Mouse (Mus musculus) forebrain, postnatal 0 days (tissue): ENCODE data around the gene Fam69b. TPM values are rescaled to one million over a fixed set of nuclear protein-coding genes. Genes with fewer than 3 reads are reported as not detected.
A peak's percentile ranks its signal among the peaks of the same experiment; 100 is the strongest.

Source experiments
- ATAC-seq: fragments of 200-750 bp; cut with Nextera tagmentation; 2 replicates; pipeline ENCODE4 v1.8.0; 2017; ENCODE audit warnings: mild to moderate bottlenecking, moderate library complexity
- DNase-seq: peaks from one replicate; pipeline ENCODE4 v3.0.0-alpha.2; 2015
- H3K27ac ChIP-seq: fragments of 300-500 bp; sonication (generic); 2 replicates; pipeline ENCODE4 v1.5.1; 2014; ENCODE audit warnings: low read depth, mild to moderate bottlenecking, antibody characterized with exemption, low read length, moderate library complexity, mixed read lengths
- H3K27me3 ChIP-seq: fragments of 300-500 bp; sonication (generic); 2 replicates; pipeline ENCODE4 v1.6.1; 2014; ENCODE audit warnings: mild to moderate bottlenecking, low read length, mixed read lengths; ENCODE audit not compliant: insufficient read depth
- H3K36me3 ChIP-seq: fragments of 300-500 bp; sonication (generic); 2 replicates; pipeline ENCODE4 v1.6.1; 2014; ENCODE audit warnings: mild to moderate bottlenecking, moderate library complexity; ENCODE audit not compliant: insufficient read depth
- H3K4me1 ChIP-seq: fragments of 300-500 bp; sonication (generic); 2 replicates; pipeline ENCODE4 v1.6.1; 2014; ENCODE audit warnings: antibody characterized with exemption; ENCODE audit not compliant: insufficient read depth
- H3K4me2 ChIP-seq: fragments of 300-500 bp; sonication (generic); 2 replicates; pipeline ENCODE4 v1.6.1; 2014; ENCODE audit warnings: low read depth, mild to moderate bottlenecking, moderate library complexity
- H3K4me3 ChIP-seq: fragments of 300-500 bp; sonication (generic); 2 replicates; pipeline ENCODE4 v1.5.1; 2014; ENCODE audit warnings: low read depth, low read length, mixed read lengths
- H3K9ac ChIP-seq: fragments of 300-500 bp; sonication (generic); 2 replicates; pipeline ENCODE4 v1.6.1; 2014; ENCODE audit warnings: mild to moderate bottlenecking
- H3K9me3 ChIP-seq: fragments of 300-500 bp; sonication (generic); 2 replicates; pipeline ENCODE4 v1.6.1; 2016; ENCODE audit warnings: low read length
- CTCF ChIP-seq: sonication (generic); IDR thresholded peaks from 2 replicates; pipeline ENCODE4 v1.5.1; 2016; ENCODE audit warnings: antibody characterized with exemption, control low read depth, low read depth
- WGBS: fragments of 180-500 bp; shearing (Covaris S2); extraction: QIAGEN DNeasy Blood & Tissue Kit; methylation state at CpG from one replicate; pipeline ENCODE4 v1.1.7; 2014; 5-methylcytosine and 5-hydroxymethylcytosine counted together
- polyA plus RNA-seq: library from polyadenylated mRNA; unstranded; fragments of >200 nt; fragmentation: Nextera tagmentation; extraction: Ambion mirVana; gene quantifications from 2 replicates; pipeline ENCODE4 v1.2.1, GENCODE M21; 2015
- total RNA-seq: library from RNA; depleted of rRNA; stranded (reverse); fragments of >200 nt; gene quantifications from 2 replicates; pipeline ENCODE4 v1.2.3, GENCODE M21; 2014; rRNA removed

Gene Fam69b
- total RNA-seq (193 and 214 TPM in 2 replicates), polyA plus RNA-seq (143 TPM in 2 replicates)

GRCm38 (mm10) chr2:26627921-26628739 lies at the start of gene Fam69b:
Gene Fam69b (plus strand): TSS chr2:26628457.
- ATAC-seq, result peak; percentile 85
- peak within 1 kb of the TSS; percentile 86 for H3K4me2 ChIP-seq
- WGBS, result 1% methylated on average over 63 of the region's 70 CpGs
- peaks cover 17% of the 10 kb centered on the region; the same call in 1 of the 2 replicates for H3K4me1 ChIP-seq
- no peak for TF ChIP-seq CTCF
- peak within 1 kb of the TSS; percentile 97 for H3K9ac ChIP-seq
- H3K4me3 ChIP-seq, result peak within 1 kb of the TSS; percentile 80
- H3K36me3 ChIP-seq, result no peaks in the 10 kb centered on the region
- H3K27ac ChIP-seq, result peak within 1 kb of the TSS; percentile 83
- DNase-seq, result peak; percentile 96
- H3K9me3 ChIP-seq, result no peaks in the 10 kb centered on the region
- H3K27me3 ChIP-seq, result no peaks in the 10 kb centered on the region

- DNase-seq (no peak), ATAC-seq (no peak)
- Histone ChIP-seq H3K4me1 (no peaks in the 10 kb centered on the region), H3K36me3 (no peaks in the 10 kb centered on the region), H3K9me3 (no peaks in the 10 kb centered on the region), H3K9ac (no peak within 1 kb of the TSS), H3K27me3 (no peaks in the 10 kb centered on the region), H3K27ac (no peak within 1 kb of the TSS), H3K4me2 (no peak within 1 kb of the TSS), H3K4me3 (no peak within 1 kb of the TSS)
- WGBS, result 83% methylated on average over 1 of the region's 1 CpGs
- no peak for TF ChIP-seq CTCF
Measured at GRCm38 (mm10) chr2:26579714-26580113, 48.5 kb upstream of the Fam69b start, which contains the start of gene Egfl7. Gene Egfl7 (plus strand): TSS chr2:26580014.

- ATAC-seq (no peak), DNase-seq (no peak)
- H3K4me3 ChIP-seq, result no peak overlapping the region
- no peak overlapping the region for H3K4me2 ChIP-seq
- H3K4me1 ChIP-seq, result no peaks in the 10 kb centered on the region
- no peak overlapping the region for H3K27ac ChIP-seq
- no peak for TF ChIP-seq CTCF
- no peaks in the 10 kb centered on the region for H3K9me3 ChIP-seq
- no peaks in the 10 kb centered on the region for H3K27me3 ChIP-seq
- H3K9ac ChIP-seq, result no peak overlapping the region
- no peaks in the 10 kb centered on the region for H3K36me3 ChIP-seq
- 89% methylated on average over 5 of the region's 5 CpGs for WGBS
Measured at GRCm38 (mm10) chr2:26580751-26581150, 47.5 kb upstream of the Fam69b start.

- no peak for ATAC-seq
- Histone ChIP-seq H3K4me1 (0 out of 2 replicates have a peak, but pooled peaks cover 2% of the 10 kb centered on the region), H3K36me3 (no peaks in the 10 kb centered on the region), H3K27me3 (no peaks in the 10 kb centered on the region), H3K9me3 (no peaks in the 10 kb centered on the region), H3K9ac (no peak overlapping the region), H3K27ac (no peak overlapping the region), H3K4me3 (no peak overlapping the region), H3K4me2 (no peak overlapping the region)
- no peak for DNase-seq
- WGBS, result 58% methylated on average over 2 of the region's 2 CpGs
- TF ChIP-seq CTCF, result no peak
Measured at GRCm38 (mm10) chr2:26582203-26582602, 46.1 kb upstream of the Fam69b start.

GRCm38 (mm10) chr2:26582741-26583140 lies 45.5 kb upstream of the Fam69b start:
- TF ChIP-seq CTCF, result no peak
- no peak overlapping the region for H3K4me2 ChIP-seq
- no peak overlapping the region for H3K9ac ChIP-seq
- no peaks in the 10 kb centered on the region for H3K36me3 ChIP-seq
- H3K27ac ChIP-seq, result no peak overlapping the region
- WGBS, result 67% methylated on average over 7 of the region's 7 CpGs
- no peaks in the 10 kb centered on the region for H3K27me3 ChIP-seq
- H3K4me1 ChIP-seq, result 0 out of 2 replicates have a peak, but pooled peaks cover 5% of the 10 kb centered on the region
- H3K4me3 ChIP-seq, result no peak overlapping the region
- ATAC-seq, result no peak
- DNase-seq, result no peak
- H3K9me3 ChIP-seq, result no peaks in the 10 kb centered on the region

GRCm38 (mm10) chr2:26583640-26584039 lies 44.6 kb upstream of the Fam69b start:
- Histone ChIP-seq H3K4me1 (0 out of 2 replicates have a peak, but pooled peaks cover 5% of the 10 kb centered on the region), H3K36me3 (no peaks in the 10 kb centered on the region), H3K9ac (no peak overlapping the region), H3K27me3 (no peaks in the 10 kb centered on the region), H3K9me3 (no peaks in the 10 kb centered on the region), H3K4me2 (no peak overlapping the region), H3K4me3 (no peak overlapping the region), H3K27ac (0 out of 2 replicates have a peak overlapping the region, but pooled peaks have one; percentile 35)
- ATAC-seq, result no peak
- no peak for DNase-seq
- TF ChIP-seq CTCF, result no peak
- WGBS, result 76% methylated on average over 11 of the region's 11 CpGs

- H3K4me2 ChIP-seq, result no peak overlapping the region
- no peaks in the 10 kb centered on the region for H3K27me3 ChIP-seq
- WGBS, result 56% methylated on average over 6 of the region's 6 CpGs
- no peak for ATAC-seq
- no peak overlapping the region for H3K27ac ChIP-seq
- DNase-seq, result no peak
- no peaks in the 10 kb centered on the region for H3K9me3 ChIP-seq
- no peak overlapping the region for H3K4me3 ChIP-seq
- no peak for TF ChIP-seq CTCF
- 0 out of 2 replicates have a peak, but pooled peaks cover 5% of the 10 kb centered on the region for H3K4me1 ChIP-seq
- H3K9ac ChIP-seq, result no peak overlapping the region
- no peaks in the 10 kb centered on the region for H3K36me3 ChIP-seq
Measured at GRCm38 (mm10) chr2:26585713-26586112, 42.5 kb upstream of the Fam69b start.
